Mouse (Mus musculus) heart, adult 9 months (tissue): Measurements from ENCODE around the gene Csn1s2a.
"Not testable (repeated sequence)": the region's sequence is repeated elsewhere in the genome, so short reads cannot be mapped to it uniquely, and the experiment has no call there.

Source experiments
- DNase-seq, 2 experiments: peaks; one replicate each; pipeline ENCODE4 v3.0.0; 2022; ENCODE audit warnings: low spot score in 2 of 2

Gene Csn1s2a

GRCm38 (mm10) chr5:87774267-87774666 is at the start of gene Csn1s2a:
Gene Csn1s2a, plus strand, starts transcription at chr5:87774567.
- DNase-seq = no peak

- no peak for DNase-seq
Measured at GRCm38 (mm10) chr5:87734821-87735220, 39.5 kb upstream of the Csn1s2a start.

GRCm38 (mm10) chr5:87753471-87753870 is 20.9 kb upstream of the Csn1s2a start:
- no peak for DNase-seq

GRCm38 (mm10) chr5:87764546-87764945 is 9.8 kb upstream of the Csn1s2a start:
- no peak for DNase-seq

GRCm38 (mm10) chr5:87772151-87772550 is 2.2 kb upstream of the Csn1s2a start:
- not testable (repeated sequence) for DNase-seq

GRCm38 (mm10) chr5:87782731-87783130 is 8.4 kb downstream of the Csn1s2a start:
- no peak for DNase-seq

GRCm38 (mm10) chr5:87807782-87808181 is 33.4 kb downstream of the Csn1s2a start, which contains the start of gene Csn1s2b:
Gene Csn1s2b, plus strand, starts transcription at chr5:87808082.
- no peak for DNase-seq

- DNase-seq = no peak
Measured at GRCm38 (mm10) chr5:87809253-87809652, 34.9 kb downstream of the Csn1s2a start.

- no peak for DNase-seq
Measured at GRCm38 (mm10) chr5:87825386-87825785, 51.0 kb downstream of the Csn1s2a start, which contains the start of gene Prr27. Gene Prr27, plus strand, starts transcription at chr5:87825686.
